Mouse (Mus musculus) cerebellum, postnatal 14 days (tissue): ENCODE data around the gene Ms4a7.
A peak's percentile ranks its signal among the peaks of the same experiment; 100 is the strongest.
"Not testable (repeated sequence)": the region's sequence is repeated elsewhere in the genome, so short reads cannot be mapped to it uniquely, and the experiment has no call there.

Experiments
- DNase-seq, 2 experiments: peaks; one replicate each; pipeline ENCODE4 v3.0.0; 2021; ENCODE audit warnings: mixed read lengths in 2 of 2

Gene Ms4a7

DNA sequence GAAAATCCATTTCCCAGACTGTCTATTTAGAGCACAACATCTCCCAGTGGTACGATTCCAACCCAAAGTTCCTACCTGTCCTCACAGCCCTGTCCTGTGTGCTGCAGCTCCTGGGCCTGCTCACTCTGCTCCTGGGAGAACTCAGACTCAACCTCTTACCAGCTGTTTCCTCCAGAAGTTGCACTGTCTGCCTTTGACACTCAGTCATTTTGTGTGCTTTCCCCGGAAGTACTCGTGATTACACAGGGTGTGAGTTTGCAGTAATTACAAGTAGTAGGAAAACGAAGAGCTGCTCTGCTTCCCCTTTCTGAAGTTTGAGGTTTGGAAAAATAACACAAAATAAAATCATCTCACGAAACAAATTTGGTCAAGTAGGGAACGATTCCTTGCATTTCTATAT, at the start of gene Ms4a7:
Ms4a7 (minus strand) TSS at position 215 of the 400 bp plus-strand sequence.
- no peak for DNase-seq

GRCm38 (mm10) chr19:11376399-11376798, 40.5 kb upstream of the Ms4a7 start:
- DNase-seq = no peak

DNA sequence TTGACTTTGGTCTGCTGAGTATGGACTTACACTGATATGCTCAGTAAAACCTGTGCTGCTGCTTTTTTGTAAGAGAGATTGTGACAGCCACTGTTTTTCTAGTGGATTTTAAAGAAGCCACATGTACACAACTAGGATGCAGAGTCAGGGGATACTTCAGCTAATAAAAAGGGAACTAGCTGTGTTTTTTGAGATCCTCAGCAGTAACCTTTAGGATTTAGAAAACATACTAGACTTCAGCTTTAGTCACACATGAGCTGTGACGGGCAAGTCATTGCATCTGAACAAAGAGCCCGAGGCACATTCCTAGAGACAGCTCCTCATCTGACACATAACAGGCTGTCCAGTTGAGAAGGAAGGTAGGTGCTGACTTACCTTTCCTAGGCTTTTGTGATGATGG, 39.3 kb upstream of the Ms4a7 start, which contains the start of gene Ms4a4a:
Ms4a4a (plus strand) TSS at position 251 of the 400 bp plus-strand sequence.
- no peak for DNase-seq

DNA sequence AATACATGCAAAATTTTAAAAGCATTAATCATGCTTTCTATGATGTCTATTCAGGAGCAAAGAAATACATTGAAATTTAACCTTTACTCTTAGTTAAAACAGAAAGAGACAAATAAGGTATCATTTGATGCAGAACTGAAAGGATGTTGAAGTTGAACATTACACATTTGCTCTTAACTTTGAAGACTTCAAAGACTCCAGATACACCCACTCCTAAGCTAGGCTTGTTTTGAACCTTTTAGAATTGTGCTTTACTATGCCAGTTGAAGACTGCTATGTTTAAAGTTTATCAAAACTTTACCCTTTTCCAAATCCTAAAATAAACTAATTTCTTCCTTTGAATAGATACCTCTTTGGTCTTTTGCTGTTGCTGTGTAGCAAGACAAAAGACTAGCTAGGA, 35.2 kb upstream of the Ms4a7 start:
- DNase-seq = no peak

DNA sequence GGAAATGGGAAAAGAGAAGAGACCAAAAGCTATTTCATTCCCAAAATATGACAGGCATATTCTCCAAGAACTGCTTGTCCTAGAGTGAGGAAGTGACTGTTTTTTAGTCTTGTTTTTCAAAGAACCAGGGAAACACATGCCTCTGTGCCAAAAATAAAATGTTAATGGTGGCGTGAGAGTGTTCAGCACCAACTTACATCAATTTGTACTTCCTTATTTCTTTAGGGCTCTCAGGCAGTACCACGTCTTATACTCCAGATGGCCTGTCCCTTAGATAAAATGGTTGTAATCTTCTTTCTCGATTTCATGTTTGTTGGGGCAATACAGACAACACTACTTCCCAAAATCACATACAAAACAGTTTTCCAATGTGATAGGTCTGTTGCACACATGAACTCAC, 32.4 kb upstream of the Ms4a7 start:
- no peak for DNase-seq

DNA sequence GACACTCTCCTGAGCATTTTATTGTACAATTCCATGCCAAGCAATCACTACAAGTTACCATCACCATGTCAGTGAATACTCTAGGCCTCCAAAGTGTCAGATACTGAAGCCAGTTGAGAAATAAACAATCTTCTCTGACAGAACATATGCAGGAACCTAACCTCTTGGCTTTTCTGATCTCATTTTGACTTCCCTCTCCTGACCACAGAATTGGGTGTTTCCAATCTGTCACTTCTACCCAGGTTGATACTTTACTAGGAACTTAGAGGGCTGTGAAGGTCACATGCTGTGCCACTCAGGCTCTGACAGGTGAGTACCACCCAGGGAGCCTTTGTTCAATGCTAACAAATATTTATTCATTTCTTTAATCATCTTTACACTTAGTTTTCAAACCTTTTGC, 26.1 kb upstream of the Ms4a7 start:
- DNase-seq = no peak

DNA sequence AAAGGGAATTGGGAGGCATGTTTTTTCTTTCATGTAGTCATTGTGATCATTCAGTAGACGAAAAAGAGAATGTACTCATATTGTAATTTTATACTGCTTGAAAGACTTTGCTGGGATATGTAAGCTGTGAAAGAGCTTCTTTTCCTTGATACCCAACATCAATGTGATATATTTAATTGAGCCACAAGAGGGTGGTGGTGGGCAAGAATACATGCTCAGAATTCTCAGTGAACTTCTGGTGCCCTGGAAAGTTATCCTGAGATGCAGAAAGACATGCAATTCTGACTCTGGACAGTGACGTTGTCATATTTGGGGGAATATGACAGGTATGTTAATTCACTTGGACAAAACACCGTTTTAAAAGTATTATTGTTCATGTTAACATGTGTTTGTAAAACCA, 24.2 kb upstream of the Ms4a7 start:
- DNase-seq = peak in 1 of 2 experiments; percentile 5

DNA sequence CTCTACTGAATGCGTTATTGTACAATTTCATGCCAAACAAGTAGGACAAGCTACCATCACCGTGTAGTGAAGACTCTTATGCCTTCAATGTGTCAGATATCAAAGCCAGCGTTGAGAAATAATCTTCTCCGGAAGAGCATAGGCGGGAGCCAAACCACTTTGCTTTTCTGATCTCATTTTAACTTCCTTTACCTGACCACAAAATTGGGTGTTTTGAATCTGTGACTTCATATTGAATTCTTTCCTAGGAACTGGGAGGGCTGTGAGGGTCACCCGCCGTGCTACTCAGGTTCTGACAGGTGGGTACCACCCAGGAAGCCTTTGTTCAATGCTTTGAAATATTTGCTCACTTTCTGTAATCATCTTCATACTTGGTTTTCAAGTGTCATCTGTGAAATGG, 19.8 kb upstream of the Ms4a7 start:
- DNase-seq = no peak

DNA sequence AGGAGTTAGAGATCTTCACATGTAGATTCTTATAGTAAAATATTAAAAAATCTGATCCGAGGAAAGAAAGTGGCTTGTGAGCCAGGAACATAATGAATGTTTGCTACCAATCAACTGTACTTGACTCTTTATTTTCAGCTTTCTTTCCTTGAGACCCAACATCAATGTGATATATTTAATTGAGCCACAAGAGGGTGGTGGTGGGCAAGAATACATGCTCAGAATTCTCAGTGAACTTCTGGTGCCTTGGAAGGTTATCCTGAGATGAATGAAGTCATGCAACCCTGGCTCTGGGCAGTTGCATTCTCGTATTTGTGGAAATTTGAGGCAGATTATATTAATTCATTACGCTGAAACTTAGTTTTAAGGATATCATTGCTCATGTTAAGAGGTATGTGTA, 15.9 kb upstream of the Ms4a7 start:
- DNase-seq = peak in 1 of 2 experiments; percentile 3

GRCm38 (mm10) chr19:11349698-11350481, 13.9 kb upstream of the Ms4a7 start:
- DNase-seq = peak in 1 of 2 experiments; percentile 3

GRCm38 (mm10) chr19:11343992-11344391, 8.0 kb upstream of the Ms4a7 start:
- no peak for DNase-seq

DNA sequence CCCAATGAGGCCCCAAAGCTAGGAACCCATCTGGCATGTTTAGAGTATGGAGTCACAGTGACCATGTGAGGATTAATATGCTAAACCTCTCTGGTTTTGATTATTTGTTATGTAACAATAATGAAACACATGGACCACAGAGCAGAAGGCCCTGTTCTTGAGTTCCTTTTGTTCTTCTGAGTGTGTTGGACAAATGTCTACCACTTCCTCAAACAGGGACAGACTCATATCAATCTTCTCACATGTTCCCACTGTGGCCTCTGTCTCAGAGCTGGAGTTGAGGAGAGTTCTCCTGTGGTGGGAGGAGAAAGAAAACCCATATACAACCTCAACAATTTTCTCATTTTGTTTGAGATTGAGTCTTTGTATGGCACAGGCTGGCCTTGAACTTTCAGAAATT, 7.2 kb upstream of the Ms4a7 start:
- no peak for DNase-seq

- DNase-seq = no peak
These were observed 14.8 kb downstream of the Ms4a7 start for GRCm38 (mm10) chr19:11321123-11321522.

- no peak for DNase-seq
These were observed 19.2 kb downstream of the Ms4a7 start for GRCm38 (mm10) chr19:11316786-11317185.

DNA sequence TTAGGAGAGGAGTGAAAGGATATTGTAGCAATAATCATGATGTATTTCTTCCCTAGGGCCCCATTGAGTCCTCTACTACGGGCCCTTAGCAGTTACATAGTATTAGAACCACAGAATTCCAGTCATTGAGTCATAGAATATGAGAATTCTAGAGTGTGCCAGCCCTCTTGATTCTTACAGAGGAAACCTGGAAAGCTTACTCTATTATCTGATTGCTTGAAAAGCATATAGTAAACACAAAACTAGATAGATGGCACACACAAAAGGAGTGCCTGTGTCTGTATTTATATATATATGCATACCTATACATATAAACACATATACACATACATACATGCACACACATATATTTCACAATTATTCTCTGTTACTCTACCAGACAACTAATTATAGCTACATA, 21.6 kb downstream of the Ms4a7 start, which contains the start of gene Ms4a14:
Ms4a14 (minus strand) TSS at position 101 of the 400 bp plus-strand sequence.
- no peak for DNase-seq

GRCm38 (mm10) chr19:11308888-11309287, 27.1 kb downstream of the Ms4a7 start:
- no peak for DNase-seq

- DNase-seq = not testable (repeated sequence)
These were observed 36.4 kb downstream of the Ms4a7 start for GRCm38 (mm10) chr19:11299529-11299928.

DNA sequence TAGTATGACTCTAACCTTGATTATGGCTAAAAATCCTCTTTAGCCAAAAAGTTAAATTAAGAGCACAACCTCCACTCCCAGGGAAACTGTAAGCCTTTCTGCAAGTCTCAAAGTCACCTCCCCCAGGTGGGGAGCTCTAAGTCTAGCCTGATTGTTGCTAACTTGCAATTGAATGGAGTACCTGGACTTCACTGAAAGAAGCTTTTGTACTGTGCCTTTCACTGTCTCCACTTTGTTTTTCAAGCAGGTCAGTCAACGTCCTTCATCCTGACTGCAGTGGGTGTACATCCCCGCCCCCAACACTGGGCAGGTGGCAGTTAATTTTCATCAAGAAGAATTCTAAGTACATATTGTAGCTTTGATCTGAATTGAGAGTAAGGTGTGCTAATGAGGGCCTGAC, 37.0 kb downstream of the Ms4a7 start:
- DNase-seq = no peak

DNA sequence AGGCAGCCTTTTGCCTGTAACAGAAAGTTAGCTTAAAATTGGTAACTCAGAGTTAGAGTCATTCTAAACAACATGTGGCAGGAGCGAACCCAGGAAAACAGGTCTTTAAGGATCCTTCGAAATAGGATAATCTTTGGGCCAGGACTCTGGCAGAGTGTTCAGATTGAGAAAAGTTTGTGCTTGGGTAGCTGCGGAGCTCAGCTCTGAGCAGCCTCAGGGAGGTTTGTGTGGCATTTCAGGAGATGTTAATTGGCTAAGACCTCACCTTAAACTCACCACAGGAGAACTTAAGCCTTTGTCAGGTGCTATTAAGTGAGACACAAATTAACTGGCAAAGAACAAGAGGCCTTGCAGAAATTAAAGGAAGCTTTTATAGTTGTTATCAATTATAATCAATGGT, 42.3 kb downstream of the Ms4a7 start:
- DNase-seq = not testable (repeated sequence)

DNA sequence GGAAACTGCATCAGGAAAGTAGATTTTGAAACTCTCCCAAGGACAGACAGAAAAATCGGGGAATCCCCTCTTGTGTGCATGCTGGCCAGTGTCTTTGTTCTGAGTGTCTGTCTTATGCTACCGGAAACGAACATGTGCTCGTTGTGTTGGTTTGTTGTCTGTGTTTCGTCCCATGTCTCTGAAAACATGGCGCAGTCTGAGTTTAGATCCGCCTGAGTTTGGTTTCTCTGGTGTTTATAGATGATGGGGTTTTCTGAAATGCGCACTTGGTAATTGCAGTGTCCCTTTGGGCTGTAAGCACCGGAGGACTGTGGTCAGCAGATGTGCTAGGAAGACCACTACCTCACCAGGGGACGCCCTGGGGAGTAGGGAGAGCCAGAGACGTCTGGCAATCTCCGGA, 43.0 kb downstream of the Ms4a7 start:
- DNase-seq = peak in 1 of 2 experiments; percentile 0

GRCm38 (mm10) chr19:11283773-11284172, 52.2 kb downstream of the Ms4a7 start, which contains the start of gene Ms4a5:
Ms4a5 (minus strand) TSS chr19:11283873.
- DNase-seq = no peak

DNA sequence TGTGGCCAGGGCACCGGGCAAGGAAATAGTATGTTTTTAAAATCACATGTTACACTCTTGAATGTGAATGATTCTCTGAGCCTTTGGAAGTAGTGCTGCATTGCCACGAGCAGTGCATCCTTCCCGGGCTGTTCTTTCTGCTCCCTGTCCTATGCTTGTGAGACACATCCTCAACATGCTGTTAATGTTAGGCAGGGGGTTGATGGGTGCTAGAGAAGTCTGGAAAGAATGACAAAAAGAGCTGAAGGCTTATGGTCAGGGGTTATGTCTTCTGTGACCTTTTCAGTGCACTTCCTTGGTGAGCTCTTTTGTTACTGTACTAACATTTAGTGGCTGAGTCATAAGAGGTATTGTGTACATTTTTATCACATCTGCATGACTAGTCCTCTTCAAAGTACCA, 55.7 kb downstream of the Ms4a7 start:
- DNase-seq = no peak

DNA sequence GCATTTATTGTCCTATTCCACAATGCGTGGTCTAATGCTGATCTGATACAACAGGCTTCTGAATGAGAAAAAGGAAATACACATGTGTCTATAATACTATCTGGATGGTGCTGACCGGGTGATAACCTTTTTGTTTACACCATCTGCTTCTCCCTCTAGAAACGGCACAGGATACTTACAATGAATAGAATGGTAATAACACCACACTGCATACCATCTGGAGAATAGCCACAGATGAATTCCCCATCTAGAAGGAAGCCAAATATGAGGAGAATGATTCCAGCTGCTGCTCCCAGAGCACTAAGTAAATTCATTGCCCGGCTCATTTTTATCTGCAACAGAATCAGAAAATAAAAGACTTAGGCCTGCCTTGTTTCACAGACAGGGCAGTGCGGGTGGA, 59.5 kb downstream of the Ms4a7 start:
- no peak for DNase-seq
